Comparison of ENCODE assay signal across 28 mouse cellular contexts in genomic region chr1:193715328-193715727, GRCm38 (mm10).
"Had no signal": no experiment of that assay in that cellular context is flagged by ENCODE, and none has a peak within 500 bp of the region (broad histone marks: within the 10 kb centered on the region; RNA-seq: fewer than 3 reads in every experiment).

No protein-coding gene starts in this region.

- H3K9ac ChIP-seq: heart, embryonic 12.5 days; hindbrain, embryonic 12.5 days; hindbrain, embryonic 14.5 days; intestine, embryonic 15.5 days; limb, embryonic 12.5 days; liver, embryonic 13.5 days; liver, embryonic 15.5 days had no signal

- H3K9me3 ChIP-seq: heart, embryonic 12.5 days; hindbrain, embryonic 10.5 days; hindbrain, embryonic 12.5 days; intestine, embryonic 15.5 days; limb, embryonic 10.5 days; limb, embryonic 12.5 days; liver, embryonic 13.5 days; liver, embryonic 15.5 days had no signal

- DNase-seq: gastrocnemius, adult 2 months; gastrocnemius, postnatal 10 days; gastrocnemius, postnatal 25 days; heart, adult 11 months; heart, adult 2 months; heart, postnatal 10 days; heart, postnatal 4 days; kidney, adult 2 months; kidney, adult 9 months; kidney, postnatal 10 days; kidney, postnatal 25 days; kidney, postnatal 4 days; liver; liver, embryonic 13.5 days had no signal

- H3K4me2 ChIP-seq: heart, embryonic 12.5 days; hindbrain, embryonic 12.5 days; hindbrain, embryonic 14.5 days; intestine, embryonic 15.5 days; limb, embryonic 12.5 days; liver, embryonic 11.5 days; liver, embryonic 13.5 days; liver, embryonic 15.5 days had no signal

- H3K27me3 ChIP-seq: heart, embryonic 12.5 days; hindbrain, embryonic 12.5 days; intestine, embryonic 15.5 days; limb, embryonic 12.5 days; liver, embryonic 13.5 days; liver, embryonic 15.5 days had no signal

- H3K4me3 ChIP-seq: gastrocnemius, adult 2 months; heart, adult 2 months; heart, embryonic 12.5 days; hindbrain, embryonic 10.5 days; hindbrain, embryonic 12.5 days; intestine, embryonic 15.5 days; layer of hippocampus, adult 2 months; left cerebral cortex, adult 2 months; limb, embryonic 10.5 days; limb, embryonic 12.5 days; liver, embryonic 13.5 days; liver, embryonic 15.5 days had no signal

- H3K4me1 ChIP-seq: heart, embryonic 12.5 days; intestine, embryonic 15.5 days; liver, embryonic 13.5 days; liver, embryonic 15.5 days had no signal

- H3K27ac ChIP-seq: gastrocnemius, adult 2 months; heart, adult 2 months; hindbrain, embryonic 10.5 days; hindbrain, embryonic 12.5 days; hindbrain, embryonic 14.5 days; intestine, embryonic 15.5 days; left cerebral cortex, adult 2 months; limb, embryonic 10.5 days; limb, embryonic 12.5 days; liver, embryonic 13.5 days; liver, embryonic 15.5 days had no signal

- ATAC-seq: hindbrain, embryonic 16.5 days; inflammation-experienced regulatory T-cells, adult 6 months; intestine, embryonic 15.5 days; intestine, postnatal 0 days had no signal

- H3K36me3 ChIP-seq: heart, embryonic 12.5 days; hindbrain, embryonic 10.5 days; hindbrain, embryonic 12.5 days; intestine, embryonic 15.5 days; limb, embryonic 10.5 days; limb, embryonic 12.5 days; liver, embryonic 13.5 days; liver, embryonic 15.5 days had no signal
